Mouse (Mus musculus) cerebellum, adult 2 months (tissue): Measurements from ENCODE around the gene Snrpb. TPM values are rescaled to one million over a fixed set of nuclear protein-coding genes. Genes with fewer than 3 reads are reported as not detected.

Source experiments
- DNase-seq, 2 experiments: peaks; one replicate each; pipeline ENCODE4 v3.0.0; 2021
- H3K27ac ChIP-seq: fragments of 200-500 bp; 2 replicates; pipeline ENCODE4 v1.5.1; 2012; ENCODE audit warnings: low read length, control low read depth, inconsistent platforms; ENCODE audit not compliant: insufficient read depth
- H3K27me3 ChIP-seq: fragments of 200-500 bp; 2 replicates; pipeline ENCODE4 v1.6.1; 2012; ENCODE audit warnings: inconsistent platforms, mild to moderate bottlenecking, low read length, moderate library complexity; ENCODE audit not compliant: control insufficient read depth, insufficient read depth
- H3K4me1 ChIP-seq: fragments of 200-500 bp; 2 replicates; pipeline ENCODE4 v1.6.1; 2011; ENCODE audit warnings: low read length; ENCODE audit not compliant: control insufficient read depth, insufficient read depth
- H3K4me3 ChIP-seq: fragments of 200-500 bp; replicated peaks from 2 replicates; pipeline ENCODE3; 2011; ENCODE audit warnings: mild to moderate bottlenecking, low read depth, low read length, control low read depth; ENCODE audit not compliant: insufficient read depth
- CTCF ChIP-seq: fragments of 200-500 bp; IDR thresholded peaks from 2 replicates; pipeline ENCODE4 v1.5.1; 2011; ENCODE audit warnings: low read depth, mild to moderate bottlenecking, control low read depth, low read length, moderate library complexity, borderline replicate concordance; ENCODE audit not compliant: insufficient read depth
- POLR2A ChIP-seq: fragments of 200-500 bp; IDR thresholded peaks from 2 replicates; pipeline ENCODE4 v1.6.1; 2011; ENCODE audit warnings: low read length, control low read depth, borderline replicate concordance; ENCODE audit not compliant: insufficient read depth
- WGBS: fragments of 180-500 bp; shearing (Covaris S2); methylation state at CpG from one replicate; pipeline ENCODE4 v1.1.7; 2018; 5-methylcytosine and 5-hydroxymethylcytosine counted together
- polyA plus RNA-seq: library from polyadenylated mRNA; depleted of rRNA; stranded (reverse); fragments of >200 nt; gene quantifications from 2 replicates; pipeline ENCODE4 v1.2.3, GENCODE M21; 2012; rRNA removed

Gene Snrpb
- 168 and 195 TPM in 2 replicates for polyA plus RNA-seq

DNA sequence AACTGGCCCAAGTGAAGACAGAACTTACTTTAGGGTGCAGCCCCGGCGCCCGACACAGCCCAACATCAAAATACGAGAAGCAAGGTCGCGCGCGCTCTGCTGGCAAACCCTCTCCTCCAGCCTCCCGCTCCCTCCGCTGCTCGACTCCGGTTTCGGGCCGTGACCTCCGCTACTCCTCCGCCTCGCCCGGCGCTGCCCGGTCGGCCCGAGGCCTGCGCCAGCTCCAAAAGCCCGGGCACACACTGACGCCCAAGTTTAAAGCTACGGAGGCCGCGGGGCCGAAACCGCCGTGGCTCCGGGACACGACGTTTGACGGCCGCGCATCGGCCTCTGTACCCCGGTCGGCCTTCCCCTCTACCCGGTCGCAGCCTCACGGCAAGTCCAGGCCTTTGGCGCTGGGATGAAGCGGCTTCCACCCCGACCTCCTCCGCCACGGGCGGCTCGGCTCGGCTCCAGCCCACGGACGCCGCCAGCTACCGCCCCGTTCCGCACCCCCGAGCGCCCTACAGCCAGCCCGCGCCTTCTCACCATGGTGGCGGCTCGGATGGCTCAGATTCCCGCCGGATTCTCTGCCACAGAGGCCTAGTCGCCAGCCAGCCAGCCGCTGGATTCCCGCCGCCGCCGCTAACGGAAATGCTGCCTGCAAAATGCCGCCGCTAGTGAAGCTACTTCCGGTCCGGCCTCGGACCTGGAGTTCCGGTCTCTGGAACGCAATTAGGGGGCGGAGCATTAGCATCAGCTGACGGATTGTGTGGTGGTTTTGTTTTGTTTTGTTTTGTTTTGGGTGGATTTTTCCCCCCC lies at the start of gene Snrpb:
Snrpb (minus strand) TSS at position 698 of the 801 bp plus-strand sequence.
- peak; percentile 91 to 92 for DNase-seq
- peaks cover 6% of the 10 kb centered on the region for H3K4me1 ChIP-seq
- peak; percentile 76 for TF ChIP-seq POLR2A
- TF ChIP-seq CTCF: no peak
- no peaks in the 10 kb centered on the region for H3K27me3 ChIP-seq
- H3K27ac ChIP-seq: peak within 1 kb of the TSS; percentile 62
- under 1% methylated on average over 81 of the region's 81 CpGs for WGBS
- H3K4me3 ChIP-seq: peak within 1 kb of the TSS; percentile 89

DNA sequence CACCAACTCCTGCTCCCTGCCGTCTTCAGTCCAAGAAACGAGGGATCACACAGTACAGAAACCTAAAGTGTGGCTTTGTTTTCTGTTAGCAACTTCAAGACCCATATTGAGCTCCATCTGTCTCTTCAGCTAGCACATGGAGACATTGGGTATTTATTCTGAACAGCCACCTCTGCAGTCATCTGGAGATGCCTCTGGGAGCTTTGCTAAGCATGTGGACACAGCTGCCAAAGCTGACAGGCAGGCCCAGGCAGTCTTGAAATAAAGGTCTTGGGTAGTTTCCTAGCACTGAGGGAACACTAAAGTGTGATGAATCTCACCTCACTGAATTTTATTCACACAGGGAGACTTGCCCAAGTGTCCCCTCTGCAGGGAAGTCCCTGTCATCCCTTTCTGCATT lies 32.4 kb upstream of the Snrpb start:
- Histone ChIP-seq H3K4me1 (no peaks in the 10 kb centered on the region), H3K27ac (no peak overlapping the region), H3K4me3 (no peak overlapping the region), H3K27me3 (no peaks in the 10 kb centered on the region)
- 74% methylated on average over 2 of the region's 2 CpGs for WGBS
- DNase-seq: no peak
- TF ChIP-seq CTCF (no peak), POLR2A (no peak)

DNA sequence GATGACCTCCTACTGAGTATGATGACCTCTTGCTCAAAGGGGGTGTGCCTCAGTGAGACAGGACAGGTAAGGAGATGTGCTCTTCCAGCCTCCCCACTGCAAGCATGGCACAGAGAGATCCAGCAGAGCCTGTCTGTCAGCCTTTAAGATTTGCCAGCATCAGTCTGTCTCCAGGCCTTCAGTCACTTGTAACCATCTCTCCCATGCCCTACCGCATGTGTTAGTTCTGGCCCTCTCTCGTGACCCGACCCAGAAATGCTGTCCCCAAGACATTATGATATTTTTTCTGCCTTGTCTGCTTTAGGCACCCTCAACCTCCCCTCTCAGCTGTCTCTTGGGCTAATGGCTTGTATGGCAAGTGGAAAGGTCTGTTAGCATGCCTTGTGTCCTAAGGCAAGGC lies 30.4 kb upstream of the Snrpb start:
- H3K4me3 ChIP-seq: no peak overlapping the region
- 97% methylated on average over 3 of the region's 3 CpGs for WGBS

DNA sequence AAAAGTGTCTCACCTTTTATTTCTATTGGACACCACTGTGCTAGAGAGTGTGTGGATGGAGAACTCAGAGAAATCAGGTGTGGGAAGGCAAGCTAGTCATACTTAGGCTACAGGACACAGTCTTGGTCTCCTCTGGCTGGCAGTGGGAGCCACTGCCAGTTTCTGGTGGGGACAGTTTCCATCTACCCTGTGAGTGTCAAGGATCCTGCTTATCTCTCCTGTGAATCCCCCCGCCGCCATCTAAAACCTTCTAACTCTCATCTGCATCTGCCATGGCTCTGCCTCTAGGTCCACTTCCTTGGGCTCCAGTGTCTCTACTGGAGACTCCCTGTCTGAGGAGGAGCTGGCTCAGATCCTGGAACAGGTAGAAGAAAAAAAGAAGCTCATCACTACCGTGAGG lies 28.8 kb upstream of the Snrpb start:
- no peak for TF ChIP-seq POLR2A
- no peak for TF ChIP-seq CTCF
- H3K27ac ChIP-seq: no peak overlapping the region
- H3K27me3 ChIP-seq: no peaks in the 10 kb centered on the region
- DNase-seq: no peak
- 72% methylated on average over 3 of the region's 3 CpGs for WGBS
- H3K4me1 ChIP-seq: no peaks in the 10 kb centered on the region
- no peak overlapping the region for H3K4me3 ChIP-seq

More for the DNA sequence above, 30.4 kb upstream of the Snrpb start:
- TF ChIP-seq POLR2A: no peak
- TF ChIP-seq CTCF: no peak
- H3K27ac ChIP-seq: no peak overlapping the region
- H3K27me3 ChIP-seq: no peaks in the 10 kb centered on the region
- no peaks in the 10 kb centered on the region for H3K4me1 ChIP-seq
- DNase-seq: no peak

DNA sequence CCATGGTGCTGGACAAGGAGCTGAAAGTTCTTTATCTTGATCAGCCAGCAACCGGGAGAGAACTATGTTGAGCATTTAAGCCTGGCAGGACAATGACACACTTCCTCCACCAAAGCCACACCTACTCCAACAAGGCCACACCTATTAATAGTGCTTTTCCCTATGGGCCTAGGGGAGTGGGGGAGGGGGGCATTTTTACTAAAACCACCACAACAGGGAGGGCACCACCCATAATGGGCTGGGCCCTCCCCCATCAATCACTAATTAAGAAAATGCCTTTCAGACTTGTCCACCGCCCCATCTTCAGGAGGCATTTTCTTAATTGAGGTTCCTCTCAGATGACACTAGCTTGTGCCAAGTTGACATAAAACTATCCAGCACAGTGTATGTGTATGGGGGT lies 28.2 kb upstream of the Snrpb start:
- WGBS: 78% methylated on average over 2 of the region's 2 CpGs
- DNase-seq: no peak
- Histone ChIP-seq H3K27me3 (no peaks in the 10 kb centered on the region), H3K27ac (no peak overlapping the region), H3K4me1 (no peaks in the 10 kb centered on the region), H3K4me3 (no peak overlapping the region)
- no peak for TF ChIP-seq POLR2A
- TF ChIP-seq CTCF: no peak

DNA sequence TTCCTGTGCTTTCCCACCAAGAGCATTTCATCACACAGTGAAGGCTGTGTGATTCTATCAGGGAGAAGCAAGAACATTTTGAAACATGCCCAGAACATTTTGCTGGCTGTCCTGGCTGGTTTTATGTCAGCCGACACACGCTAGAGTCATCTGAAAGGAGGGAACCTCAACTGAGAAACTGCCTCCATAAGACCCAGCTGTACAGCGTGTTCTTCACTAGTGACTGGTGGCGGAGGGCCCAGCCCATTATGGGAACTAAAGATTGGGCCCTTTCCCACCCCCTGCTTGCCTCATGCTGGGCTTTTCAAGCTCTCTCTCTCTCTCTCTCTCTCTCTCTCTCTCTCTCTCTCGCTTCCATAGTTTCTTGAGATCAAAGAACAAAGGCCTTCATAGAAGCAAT lies 21.8 kb upstream of the Snrpb start:
- no peak for DNase-seq
- H3K27ac ChIP-seq: no peak overlapping the region
- no peak overlapping the region for H3K4me3 ChIP-seq
- 35% methylated on average over 5 of the region's 5 CpGs for WGBS
- H3K27me3 ChIP-seq: no peaks in the 10 kb centered on the region
- H3K4me1 ChIP-seq: no peaks in the 10 kb centered on the region
- TF ChIP-seq POLR2A (no peak), CTCF (no peak)

DNA sequence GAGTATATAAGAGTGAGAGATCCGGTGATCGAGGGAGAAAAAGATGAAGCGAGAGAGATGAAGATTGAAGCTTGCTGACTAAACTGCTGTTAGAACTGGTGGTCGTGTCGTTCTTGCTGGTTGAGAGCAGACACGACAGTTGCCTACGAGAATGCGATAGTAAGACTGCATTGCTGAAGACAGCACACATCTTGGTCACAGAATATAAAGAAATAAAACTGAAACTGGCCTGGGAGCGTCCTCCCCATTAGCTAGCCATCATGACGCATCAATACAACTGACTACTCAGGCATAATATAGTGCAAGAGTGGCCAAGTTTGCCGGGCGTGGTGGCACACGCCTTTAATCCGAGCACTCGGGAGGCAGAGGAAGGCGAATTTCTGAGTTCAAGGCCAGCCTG lies 15.7 kb upstream of the Snrpb start, which contains the start of gene Tmc2:
Tmc2 (plus strand) TSS at position 301 of the 400 bp plus-strand sequence.
- no peak for DNase-seq
- Histone ChIP-seq H3K4me3 (no peak within 1 kb of the TSS), H3K27ac (no peak within 1 kb of the TSS), H3K4me1 (no peaks in the 10 kb centered on the region), H3K27me3 (no peaks in the 10 kb centered on the region)
- 66% methylated on average over 16 of the region's 16 CpGs for WGBS
- no peak for TF ChIP-seq POLR2A
- TF ChIP-seq CTCF: no peak

DNA sequence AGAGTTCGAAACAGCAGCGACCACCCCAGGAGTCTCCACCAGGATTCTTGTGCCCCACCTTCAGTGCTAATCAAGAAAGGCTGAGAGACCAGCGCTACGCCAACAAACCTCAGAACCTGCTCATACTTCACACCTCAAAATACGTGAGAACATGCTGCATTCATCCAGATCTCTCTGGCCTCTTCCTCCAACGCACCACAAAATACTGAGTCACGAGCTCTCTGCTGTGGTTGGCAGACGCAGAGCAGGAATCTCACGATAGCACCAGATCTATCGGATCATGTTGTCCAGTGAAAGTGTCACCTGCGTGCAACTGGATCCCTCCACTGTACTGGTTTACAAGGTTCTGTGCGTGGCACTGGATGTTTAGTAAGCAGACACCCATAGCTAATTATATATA lies 9.2 kb upstream of the Snrpb start:
- no peak for DNase-seq
- no peak overlapping the region for H3K4me3 ChIP-seq

More for the DNA sequence above, 9.2 kb upstream of the Snrpb start:
- TF ChIP-seq POLR2A: no peak
- TF ChIP-seq CTCF: no peak
- H3K4me1 ChIP-seq: no peaks in the 10 kb centered on the region
- no peaks in the 10 kb centered on the region for H3K27me3 ChIP-seq
- WGBS: 87% methylated on average over 12 of the region's 12 CpGs
- H3K27ac ChIP-seq: no peak overlapping the region
